Mouse (Mus musculus): ENCODE results near the gene Ifnab.
A peak's percentile ranks its signal among the peaks of the same experiment; 100 is the strongest.

The Ifnab gene

GRCm38 (mm10) chr4:88697108-88697507, 5.9 kb upstream of the Ifnab start:
- no peak for DNase-seq (ENCODE audit: low read depth, low spot score)
- H3K27me3 ChIP-seq (ENCODE audit: control insufficient read depth, insufficient read depth, low read length, poor library complexity, severe bottlenecking) = no peaks in the 10 kb centered on the region; the same call in 1 of the 2 replicates

GRCm38 (mm10) chr4:88696237-88696884, 5.2 kb upstream of the Ifnab start:
- Histone ChIP-seq H3K27me3 (ENCODE audit: control insufficient read depth, insufficient read depth, low read length, poor library complexity, severe bottlenecking) (no peaks in the 10 kb centered on the region), H3K36me3 (ENCODE audit: control insufficient read depth, insufficient read depth, low read length, poor library complexity, severe bottlenecking) (no peaks in the 10 kb centered on the region)
- DNase-seq (ENCODE audit: low read depth, low spot score) = peak; percentile 84

More at GRCm38 (mm10) chr4:88697108-88697507, 5.9 kb upstream of the Ifnab start:
- no peaks in the 10 kb centered on the region for H3K36me3 ChIP-seq (ENCODE audit: control insufficient read depth, insufficient read depth, low read length, poor library complexity, severe bottlenecking)

GRCm38 (mm10) chr4:88693392-88693791, 2.2 kb upstream of the Ifnab start:
- Histone ChIP-seq H3K36me3 (ENCODE audit: control insufficient read depth, insufficient read depth, low read length, poor library complexity, severe bottlenecking) (no peaks in the 10 kb centered on the region), H3K27me3 (ENCODE audit: control insufficient read depth, insufficient read depth, low read length, poor library complexity, severe bottlenecking) (no peaks in the 10 kb centered on the region)
- peak; percentile 59 for DNase-seq (ENCODE audit: low read depth, low spot score)

- no peaks in the 10 kb centered on the region for H3K36me3 ChIP-seq (ENCODE audit: control insufficient read depth, insufficient read depth, low read length, poor library complexity, severe bottlenecking)
- DNase-seq (ENCODE audit: low read depth, low spot score) = no peak
- H3K27me3 ChIP-seq (ENCODE audit: control insufficient read depth, insufficient read depth, low read length, poor library complexity, severe bottlenecking) = no peaks in the 10 kb centered on the region
Measured at GRCm38 (mm10) chr4:88692537-88692936, 1.4 kb upstream of the Ifnab start.

- DNase-seq (ENCODE audit: low read depth, low spot score) = no peak
- Histone ChIP-seq H3K27me3 (ENCODE audit: control insufficient read depth, insufficient read depth, low read length, poor library complexity, severe bottlenecking) (no peaks in the 10 kb centered on the region), H3K36me3 (ENCODE audit: control insufficient read depth, insufficient read depth, low read length, poor library complexity, severe bottlenecking) (no peaks in the 10 kb centered on the region)
Measured at GRCm38 (mm10) chr4:88683812-88684211, 7.3 kb downstream of the Ifnab start, which contains the start of gene Ifna2. Ifna2 (minus strand) TSS chr4:88683912.

- no peaks in the 10 kb centered on the region for H3K27me3 ChIP-seq (ENCODE audit: control insufficient read depth, insufficient read depth, low read length, poor library complexity, severe bottlenecking)
- DNase-seq (ENCODE audit: low read depth, low spot score) = no peak
- no peaks in the 10 kb centered on the region for H3K36me3 ChIP-seq (ENCODE audit: control insufficient read depth, insufficient read depth, low read length, poor library complexity, severe bottlenecking)
Measured at GRCm38 (mm10) chr4:88681353-88681752, 9.8 kb downstream of the Ifnab start.

GRCm38 (mm10) chr4:88680362-88680761, 10.8 kb downstream of the Ifnab start:
- peak; percentile 58 for DNase-seq (ENCODE audit: low read depth, low spot score)
- Histone ChIP-seq H3K36me3 (ENCODE audit: control insufficient read depth, insufficient read depth, low read length, poor library complexity, severe bottlenecking) (no peaks in the 10 kb centered on the region), H3K27me3 (ENCODE audit: control insufficient read depth, insufficient read depth, low read length, poor library complexity, severe bottlenecking) (no peaks in the 10 kb centered on the region)

GRCm38 (mm10) chr4:88676824-88677223, 14.3 kb downstream of the Ifnab start, which contains the start of gene Ifna16:
Ifna16 (minus strand) TSS chr4:88676924.
- H3K27me3 ChIP-seq (ENCODE audit: control insufficient read depth, insufficient read depth, low read length, poor library complexity, severe bottlenecking) = no peaks in the 10 kb centered on the region
- no peak for DNase-seq (ENCODE audit: low read depth, low spot score)
- no peaks in the 10 kb centered on the region for H3K36me3 ChIP-seq (ENCODE audit: control insufficient read depth, insufficient read depth, low read length, poor library complexity, severe bottlenecking)

- Histone ChIP-seq H3K36me3 (ENCODE audit: control insufficient read depth, insufficient read depth, low read length, poor library complexity, severe bottlenecking) (no peaks in the 10 kb centered on the region), H3K27me3 (ENCODE audit: control insufficient read depth, insufficient read depth, low read length, poor library complexity, severe bottlenecking) (no peaks in the 10 kb centered on the region)
- DNase-seq (ENCODE audit: low read depth, low spot score) = no peak
Measured at GRCm38 (mm10) chr4:88655461-88655860, 35.7 kb downstream of the Ifnab start.

- no peak for DNase-seq (ENCODE audit: low read depth, low spot score)
- H3K36me3 ChIP-seq (ENCODE audit: control insufficient read depth, insufficient read depth, low read length, poor library complexity, severe bottlenecking) = no peaks in the 10 kb centered on the region
- no peaks in the 10 kb centered on the region for H3K27me3 ChIP-seq (ENCODE audit: control insufficient read depth, insufficient read depth, low read length, poor library complexity, severe bottlenecking)
Measured at GRCm38 (mm10) chr4:88653644-88654043, 37.5 kb downstream of the Ifnab start.

GRCm38 (mm10) chr4:88644359-88644758, 46.8 kb downstream of the Ifnab start, which contains the start of gene Ifna13:
Ifna13 (minus strand) TSS chr4:88644459.
- Histone ChIP-seq H3K27me3 (ENCODE audit: control insufficient read depth, insufficient read depth, low read length, poor library complexity, severe bottlenecking) (no peaks in the 10 kb centered on the region; the same call in 1 of the 2 replicates), H3K36me3 (ENCODE audit: control insufficient read depth, insufficient read depth, low read length, poor library complexity, severe bottlenecking) (no peaks in the 10 kb centered on the region)
- DNase-seq (ENCODE audit: low read depth, low spot score) = no peak

GRCm38 (mm10) chr4:88642526-88642925, 48.6 kb downstream of the Ifnab start:
- H3K27me3 ChIP-seq (ENCODE audit: control insufficient read depth, insufficient read depth, low read length, poor library complexity, severe bottlenecking) = no peaks in the 10 kb centered on the region
- H3K36me3 ChIP-seq (ENCODE audit: control insufficient read depth, insufficient read depth, low read length, poor library complexity, severe bottlenecking) = no peaks in the 10 kb centered on the region
- DNase-seq (ENCODE audit: low read depth, low spot score) = no peak

GRCm38 (mm10) chr4:88641077-88641831, 49.9 kb downstream of the Ifnab start:
- peak; percentile 100 for DNase-seq (ENCODE audit: low read depth, low spot score)
- Histone ChIP-seq H3K36me3 (ENCODE audit: control insufficient read depth, insufficient read depth, low read length, poor library complexity, severe bottlenecking) (no peaks in the 10 kb centered on the region), H3K27me3 (ENCODE audit: control insufficient read depth, insufficient read depth, low read length, poor library complexity, severe bottlenecking) (no peaks in the 10 kb centered on the region)

GRCm38 (mm10) chr4:88640704-88641076, 50.5 kb downstream of the Ifnab start:
- DNase-seq (ENCODE audit: low read depth, low spot score) = no peak
- Histone ChIP-seq H3K36me3 (ENCODE audit: control insufficient read depth, insufficient read depth, low read length, poor library complexity, severe bottlenecking) (no peaks in the 10 kb centered on the region), H3K27me3 (ENCODE audit: control insufficient read depth, insufficient read depth, low read length, poor library complexity, severe bottlenecking) (no peaks in the 10 kb centered on the region)
